Mouse (Mus musculus) lung, postnatal 14 days (tissue): ENCODE measurements around the gene Dnah9.

ENCODE experiments used
- DNase-seq: peaks from one replicate; pipeline ENCODE4 v3.0.0; 2021

Gene Dnah9

DNA sequence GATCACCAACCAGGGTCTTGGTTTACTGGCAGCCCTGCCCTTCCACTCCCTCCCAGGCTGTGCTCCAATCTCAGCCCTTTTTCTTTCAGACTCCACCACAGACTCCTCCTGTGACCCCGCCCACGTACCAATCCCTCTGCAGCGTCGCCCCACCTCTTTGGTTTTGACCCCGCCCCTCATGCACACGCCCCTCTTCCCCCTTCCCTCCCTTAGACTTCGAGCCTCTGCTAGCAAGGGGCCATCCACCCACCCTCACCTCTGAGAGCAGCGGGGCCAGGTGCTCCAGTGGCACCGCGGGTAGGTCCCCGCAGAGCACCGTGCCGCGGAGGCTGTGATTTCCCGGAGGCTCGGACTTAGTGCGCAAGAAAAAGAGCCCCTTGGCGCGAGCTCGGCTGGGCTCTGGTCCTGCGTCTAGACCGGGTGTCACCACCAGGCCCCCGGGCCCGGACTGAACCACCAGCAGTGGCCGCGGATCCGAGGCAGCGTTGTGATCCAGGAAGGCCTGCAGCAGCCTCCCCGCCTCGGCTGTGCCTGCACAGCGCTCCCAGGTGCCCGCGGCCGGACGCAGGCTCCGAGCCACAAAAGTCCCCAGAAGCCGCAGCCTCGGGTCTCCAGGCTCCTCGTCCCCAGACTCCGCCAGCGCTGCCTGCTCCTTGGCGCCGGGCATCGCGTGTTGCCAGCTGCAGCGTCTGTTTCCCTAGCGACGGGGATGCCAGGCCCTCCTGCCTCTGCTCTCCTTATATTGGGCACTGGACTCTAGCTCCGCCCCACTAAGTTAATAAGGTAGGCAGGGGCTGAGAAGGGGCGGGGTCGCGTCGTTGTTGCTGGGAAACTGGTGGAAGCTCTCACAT is at the start of gene Dnah9:
Gene Dnah9, minus strand, starts transcription at position 751 of the 851 bp plus-strand sequence.
- DNase-seq = peak; percentile 69

DNA sequence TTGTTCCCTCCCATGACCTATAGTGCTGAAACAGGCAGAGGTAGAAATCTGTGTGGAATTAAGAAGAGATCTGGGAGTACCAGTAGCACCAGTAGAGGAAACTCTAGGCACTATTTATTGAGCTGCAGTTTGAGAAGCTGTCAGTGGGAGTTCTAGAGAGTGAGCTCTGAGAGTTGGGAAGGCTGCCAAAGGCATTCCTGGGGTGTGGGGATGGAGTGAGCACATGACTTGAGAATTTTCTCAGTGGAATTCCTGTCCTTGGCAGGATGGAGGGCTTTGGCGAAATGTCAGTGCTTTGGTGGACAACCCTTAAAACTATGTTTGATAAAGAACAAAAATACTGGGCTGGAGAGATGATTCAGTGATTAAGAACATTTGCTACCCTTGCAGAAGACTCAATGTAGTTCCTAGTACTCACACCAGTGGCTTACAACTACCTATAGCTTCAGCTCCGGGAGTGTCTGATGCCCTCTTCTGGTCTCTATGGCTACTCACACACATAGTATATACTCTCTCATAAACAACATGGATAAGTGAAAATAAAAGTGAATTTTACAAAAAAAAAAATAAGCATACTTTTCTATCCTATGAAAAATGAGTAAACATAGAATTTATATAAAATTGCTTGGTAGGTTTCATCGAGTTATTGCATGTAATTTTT is 20.4 kb upstream of the Dnah9 start:
- peak; percentile 81 for DNase-seq

DNA sequence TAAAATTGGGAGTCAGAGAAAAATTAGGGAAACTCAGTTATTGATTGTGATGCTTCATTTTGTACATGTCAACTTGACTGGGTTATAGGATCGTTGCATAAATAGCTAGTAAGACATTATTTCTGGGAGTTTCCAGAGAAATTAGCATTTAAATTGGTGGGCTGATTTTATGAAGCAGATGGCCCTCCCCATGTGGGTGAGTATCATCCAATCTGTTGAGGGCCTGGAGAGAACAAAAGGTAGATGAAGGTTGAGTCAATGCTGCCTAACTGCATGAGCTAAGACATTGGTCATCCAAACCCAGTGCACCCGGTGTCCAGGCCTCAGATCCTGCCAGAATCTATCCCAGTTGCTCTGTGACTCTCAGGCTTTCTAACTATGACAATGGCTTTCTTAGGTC is 19.8 kb upstream of the Dnah9 start:
- DNase-seq = no peak

DNA sequence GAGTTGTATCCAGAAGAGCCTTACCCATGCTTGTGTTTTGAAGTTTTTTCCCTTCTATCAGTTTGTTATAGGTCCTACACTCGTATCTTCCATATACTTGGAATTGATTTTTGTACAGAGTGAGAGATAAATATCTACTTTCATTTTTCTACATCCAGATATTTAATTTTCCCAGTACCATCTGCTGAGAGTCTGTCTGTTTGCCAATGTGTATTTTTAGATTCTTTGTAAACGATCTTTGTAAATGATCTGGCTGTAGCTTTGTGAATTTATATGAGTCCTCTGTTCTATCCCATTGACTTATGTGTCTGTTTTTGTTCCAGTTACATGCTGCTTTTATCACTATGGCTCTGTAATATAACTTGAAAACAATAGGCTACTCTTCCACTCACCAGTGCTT is 9.4 kb upstream of the Dnah9 start:
- no peak for DNase-seq

DNA sequence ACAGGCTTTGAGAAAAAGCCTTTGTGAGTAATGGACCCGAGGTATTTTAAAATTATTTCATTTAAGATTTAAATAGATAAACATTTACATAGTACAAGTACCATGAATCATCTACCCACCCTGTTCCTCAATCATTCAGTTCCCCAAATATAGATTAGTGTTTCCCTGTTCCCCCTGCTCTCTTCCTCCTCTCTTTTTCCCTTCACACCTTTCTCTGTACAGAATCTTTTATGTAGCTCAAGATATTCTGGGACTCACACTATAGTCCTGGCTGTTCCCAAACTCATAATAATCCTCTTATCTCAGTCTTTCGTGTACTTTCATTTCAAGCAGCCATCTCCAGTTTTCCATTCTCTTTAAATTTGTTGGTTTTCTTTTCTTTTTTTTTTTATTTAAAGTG is 4.3 kb downstream of the Dnah9 start:
- DNase-seq = no peak

DNA sequence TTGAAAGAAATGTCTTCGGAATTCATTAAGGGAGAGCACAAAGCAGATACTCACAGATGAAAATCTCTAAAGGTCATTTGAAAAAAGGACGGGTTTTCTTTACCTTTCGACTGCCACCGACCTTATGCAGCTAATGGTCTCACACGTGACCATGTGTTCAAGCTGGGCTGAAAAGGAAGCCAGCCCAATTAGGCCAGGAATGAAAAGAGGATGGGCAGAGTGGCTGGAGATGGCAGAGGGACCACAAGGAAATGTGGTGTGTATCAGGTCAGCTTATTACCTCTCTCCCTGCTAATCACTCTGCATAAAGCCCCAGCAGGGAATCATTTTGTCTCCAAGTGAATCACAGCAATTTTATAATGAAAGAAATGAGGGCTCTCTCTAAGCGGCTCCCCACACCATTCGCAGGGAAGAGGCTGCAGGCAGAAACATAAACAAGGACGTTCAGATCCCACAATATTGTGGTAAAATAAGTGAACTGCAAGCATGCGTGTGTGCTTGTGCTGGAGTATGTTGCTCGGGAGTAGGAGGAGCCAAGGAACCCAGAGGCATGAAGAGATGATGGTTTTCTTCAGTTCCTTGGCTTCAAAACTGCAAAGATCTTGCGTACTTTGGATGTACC is 27.6 kb downstream of the Dnah9 start:
- DNase-seq = no peak

DNA sequence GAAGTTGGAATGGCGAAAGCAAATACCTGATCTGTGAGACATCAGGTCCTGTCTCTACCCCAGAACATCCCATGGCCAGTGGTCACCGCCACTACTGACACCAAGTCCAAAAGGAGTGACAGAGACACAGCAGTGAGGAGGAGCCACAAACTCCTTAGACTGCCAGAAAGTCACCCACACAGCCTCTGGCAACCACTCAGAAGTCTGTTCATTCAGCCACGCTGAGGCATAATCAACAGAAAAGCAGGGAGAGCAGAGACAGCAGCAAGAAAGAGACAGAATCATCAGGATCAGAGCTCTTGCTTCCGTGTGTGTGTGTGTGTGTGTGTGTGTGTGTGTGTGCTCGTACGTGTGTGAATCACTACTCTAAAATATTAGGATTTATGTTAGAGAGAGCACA is 33.5 kb downstream of the Dnah9 start:
- no peak for DNase-seq

DNA sequence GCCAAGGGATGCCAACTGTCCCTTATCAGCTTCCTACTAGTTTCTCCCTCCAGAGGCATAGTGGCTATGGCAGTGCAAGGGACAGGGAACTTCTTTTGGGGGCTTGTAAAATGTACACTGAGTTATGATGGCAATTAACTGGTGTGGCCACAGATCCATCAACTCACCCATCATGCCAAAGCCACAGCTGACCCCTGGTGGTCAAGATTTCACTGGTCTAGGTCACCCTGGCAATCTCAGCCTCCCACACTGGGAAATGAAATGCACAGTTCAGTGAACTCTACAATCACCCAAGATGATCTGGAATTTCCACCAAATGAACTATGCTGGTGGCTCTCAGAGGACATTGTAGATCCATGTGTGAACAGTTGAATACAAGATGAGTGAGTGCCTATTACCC is 42.2 kb downstream of the Dnah9 start:
- DNase-seq = no peak

DNA sequence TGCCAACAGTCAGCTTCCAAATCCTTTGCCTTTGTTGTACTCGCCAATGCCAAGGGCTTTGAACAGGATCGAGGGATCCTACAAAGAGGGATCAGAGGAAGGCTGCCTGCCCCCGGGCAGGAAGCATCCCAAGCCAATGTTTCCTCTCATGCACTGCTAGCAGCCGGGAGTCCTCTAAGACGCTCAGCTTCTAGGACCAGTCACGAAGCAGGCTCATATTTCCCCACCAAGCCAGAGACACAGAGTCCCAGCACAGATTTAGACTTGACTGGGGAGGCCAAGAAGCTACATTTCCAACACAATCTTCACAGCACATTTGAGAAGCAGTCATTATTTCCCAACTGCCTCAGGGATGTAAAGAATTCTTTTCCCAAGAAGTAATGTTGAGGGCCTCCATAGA is 43.9 kb downstream of the Dnah9 start:
- DNase-seq = peak; percentile 0

DNA sequence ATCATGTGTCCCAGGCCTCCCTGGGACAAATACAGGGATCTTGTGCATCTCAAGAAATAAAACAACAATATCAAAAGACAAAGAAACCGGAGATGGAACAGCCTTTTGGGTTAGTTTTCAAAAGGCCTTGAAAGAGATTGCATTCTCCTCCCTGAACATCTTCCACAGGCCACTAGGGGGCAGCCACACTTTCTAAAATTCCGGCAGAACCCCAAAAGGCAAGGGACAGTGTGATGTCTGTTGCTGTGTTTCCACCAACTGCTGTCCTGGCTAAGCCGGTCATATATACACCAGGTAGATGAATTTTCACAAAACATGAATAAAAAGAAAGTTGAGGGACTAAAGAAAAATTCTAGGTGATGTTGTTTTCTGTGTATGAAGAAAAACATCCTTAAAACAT is 46.3 kb downstream of the Dnah9 start:
- DNase-seq = peak; percentile 62

DNA sequence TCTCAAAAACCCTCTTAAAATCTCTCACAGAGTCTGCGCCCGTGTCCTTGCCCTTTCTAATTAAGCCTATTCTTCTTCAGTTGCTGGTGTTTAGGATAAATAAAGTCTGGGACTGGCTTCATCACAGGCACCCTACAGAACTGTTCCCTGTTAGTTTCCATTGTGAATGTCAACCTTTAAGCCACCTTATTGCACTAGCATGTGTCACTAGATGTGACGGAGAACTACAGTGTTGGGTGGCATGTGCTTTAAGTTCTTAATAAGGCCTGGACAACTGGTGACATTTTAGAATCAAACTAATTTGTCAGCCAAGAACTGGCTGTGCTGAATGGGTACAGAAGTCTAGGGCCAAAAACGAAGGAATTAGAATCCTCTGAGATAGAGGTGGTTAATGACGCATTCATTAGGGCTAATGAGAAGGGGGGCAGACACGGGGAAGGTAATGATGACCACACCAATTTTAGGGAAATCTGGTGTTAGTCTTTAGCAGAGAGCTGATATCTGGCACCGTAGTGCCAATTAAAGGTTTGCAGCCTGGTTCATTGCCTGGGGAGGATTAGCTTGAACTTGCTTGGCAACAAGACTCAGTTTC is 84.6 kb downstream of the Dnah9 start:
- no peak for DNase-seq

DNA sequence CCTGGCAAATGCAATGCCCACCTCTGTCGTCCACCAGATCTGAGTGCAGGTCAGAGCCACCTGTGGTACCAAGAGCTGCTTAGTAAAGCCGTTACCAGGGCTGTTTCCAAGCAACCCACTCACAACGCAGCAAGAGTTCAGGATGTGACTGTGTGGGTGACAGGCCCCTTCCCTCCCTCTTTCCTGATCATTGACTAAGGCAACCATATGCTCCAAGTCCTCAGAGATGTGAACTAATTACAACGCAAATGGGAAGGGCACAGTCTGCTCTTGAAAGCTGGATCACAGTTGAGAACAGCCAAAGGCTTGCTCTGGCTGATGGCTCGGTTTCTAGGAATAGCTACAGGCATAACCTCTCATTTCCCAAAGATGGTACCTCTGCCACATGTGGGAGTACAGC is 95.4 kb downstream of the Dnah9 start:
- DNase-seq = no peak

DNA sequence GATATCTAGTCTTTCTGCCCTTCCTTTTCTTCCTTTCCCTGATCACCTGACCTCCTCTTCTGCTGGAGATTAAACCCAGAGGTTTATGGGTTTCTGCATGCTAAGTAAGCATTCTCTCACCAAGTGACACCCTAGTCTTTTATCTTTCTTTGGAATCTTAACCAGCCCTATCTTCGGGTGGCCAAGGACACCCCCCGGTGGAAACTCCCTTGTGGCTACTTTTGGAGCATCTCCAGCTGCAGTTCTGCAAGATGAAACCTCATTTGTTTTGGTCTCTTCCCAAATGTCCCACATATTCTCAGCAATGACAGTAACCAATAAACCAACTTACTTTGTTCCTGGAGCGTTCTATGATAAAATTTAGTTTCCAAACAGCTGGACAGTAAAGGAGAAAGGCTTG is 109.4 kb downstream of the Dnah9 start:
- no peak for DNase-seq

DNA sequence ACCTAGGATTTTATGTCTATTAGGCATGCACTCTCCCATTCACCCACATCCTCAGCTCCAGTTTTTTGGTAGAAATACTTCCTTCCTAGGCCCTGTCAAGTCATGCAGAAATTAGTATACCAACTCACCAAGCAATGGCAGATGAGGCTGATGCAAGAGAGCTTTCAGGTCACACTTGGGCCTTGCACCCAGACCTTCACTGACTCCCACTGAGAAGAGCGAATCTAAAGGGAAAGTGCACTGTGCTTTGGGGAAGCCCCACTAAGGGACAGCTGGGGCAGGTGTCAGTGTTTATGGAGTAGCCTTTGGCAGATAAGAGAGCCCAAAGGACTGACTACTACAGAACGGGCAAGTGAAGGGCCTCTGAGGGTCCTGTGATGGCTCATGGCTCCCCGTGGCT is 117.1 kb downstream of the Dnah9 start:
- no peak for DNase-seq

DNA sequence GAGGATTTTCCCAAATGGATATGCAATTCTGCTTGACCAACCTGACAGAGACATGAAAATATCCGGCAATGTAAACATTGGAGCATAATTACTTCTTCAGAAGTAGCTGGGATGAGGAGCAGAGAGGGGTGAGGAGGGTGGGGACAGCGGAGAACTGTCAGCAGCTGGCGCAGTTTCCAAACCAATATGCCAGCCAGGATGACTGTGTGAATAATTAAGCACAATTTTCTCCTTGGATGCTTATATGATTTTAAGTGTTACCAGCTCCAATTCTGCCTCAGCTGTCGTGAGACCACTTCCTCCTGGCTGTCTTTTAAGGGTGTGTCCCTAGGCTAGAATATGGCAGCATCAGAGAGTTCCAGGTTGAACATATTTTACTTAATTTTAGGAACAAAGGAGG is 119.2 kb downstream of the Dnah9 start:
- no peak for DNase-seq

DNA sequence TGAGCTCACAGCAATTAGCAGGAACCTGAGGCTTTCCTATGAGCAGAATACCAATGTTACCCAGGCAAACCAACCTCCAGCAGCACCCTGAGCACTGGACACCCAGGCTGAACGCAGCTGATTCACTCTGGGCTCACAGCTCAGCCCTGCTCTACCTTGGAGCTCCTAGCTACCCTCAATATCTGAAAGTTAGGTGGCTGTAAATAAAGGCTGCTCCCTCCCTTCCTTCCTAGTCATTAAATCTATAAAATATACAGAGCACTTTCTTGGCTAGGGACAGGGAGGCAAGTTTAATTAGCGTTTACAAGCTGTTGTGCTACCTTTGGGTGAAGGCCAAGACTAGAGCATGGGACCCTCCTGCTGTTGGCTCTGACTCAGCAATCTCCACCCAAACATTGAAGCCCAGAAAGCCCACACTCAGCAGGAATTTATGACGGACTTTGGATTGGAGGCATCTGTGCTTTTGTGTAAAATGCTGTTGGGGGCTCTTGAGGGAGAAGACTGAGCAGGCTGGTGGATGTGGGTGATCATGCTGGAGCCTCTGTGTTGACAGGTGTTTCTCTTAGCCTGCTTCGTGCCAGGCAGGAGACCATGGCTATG is 121.7 kb downstream of the Dnah9 start:
- DNase-seq = no peak

DNA sequence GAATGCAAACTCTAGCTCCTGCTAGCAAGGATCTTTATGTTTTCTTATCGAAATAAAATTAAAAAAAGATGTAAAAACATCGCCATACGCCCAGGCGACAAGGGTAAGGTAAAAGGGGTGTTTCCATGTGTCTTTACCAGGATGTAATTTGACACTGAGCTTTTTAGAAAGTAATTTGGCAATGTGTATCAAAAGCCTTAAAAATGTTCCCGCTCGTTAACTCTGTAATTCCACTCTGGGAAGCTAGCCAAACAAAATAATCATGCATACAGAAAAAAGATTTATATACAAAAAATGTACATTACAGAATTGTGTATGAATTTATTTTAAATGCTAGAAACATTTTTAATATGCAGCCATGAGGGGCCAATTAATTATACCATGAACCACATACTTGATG is 124.7 kb downstream of the Dnah9 start:
- no peak for DNase-seq

DNA sequence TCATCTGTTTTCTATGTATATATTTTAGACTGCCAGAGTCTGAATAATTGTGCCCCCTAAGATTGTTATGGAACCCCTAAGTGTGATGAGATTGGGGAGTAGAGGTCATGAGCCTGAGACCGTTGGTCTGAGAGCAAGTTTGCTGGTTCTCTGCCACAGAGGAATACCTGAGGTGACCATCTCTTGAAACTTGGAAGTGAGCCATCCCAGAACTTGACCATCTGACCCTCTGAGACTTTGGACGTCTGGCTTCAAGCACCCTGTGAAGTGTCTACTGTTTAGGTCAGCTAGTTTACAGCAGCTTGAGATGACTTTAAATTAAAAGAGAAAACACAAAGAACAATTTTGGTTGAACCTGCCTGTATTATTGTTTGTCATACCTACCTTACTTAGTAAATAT is 125.8 kb downstream of the Dnah9 start:
- DNase-seq = peak; percentile 1

DNA sequence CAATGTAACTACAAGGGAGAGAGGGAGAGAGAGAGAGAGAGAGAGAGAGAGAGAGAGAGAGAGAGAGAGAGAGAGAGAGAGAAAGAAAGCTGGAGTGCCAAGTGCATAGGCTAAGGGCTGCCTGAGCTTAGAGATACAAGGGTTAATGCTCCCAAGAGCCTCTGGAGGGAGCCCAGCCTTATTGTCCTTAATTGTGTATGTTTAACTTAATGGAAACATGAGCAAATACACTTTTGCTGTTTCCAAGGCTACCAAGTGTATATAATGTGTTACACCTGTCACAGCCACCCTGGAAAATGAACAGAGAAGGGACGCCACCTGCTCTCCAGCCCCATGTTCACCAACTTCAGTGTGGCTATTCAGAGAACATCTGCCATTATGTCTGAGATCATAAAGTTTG is 142.6 kb downstream of the Dnah9 start:
- DNase-seq = no peak

DNA sequence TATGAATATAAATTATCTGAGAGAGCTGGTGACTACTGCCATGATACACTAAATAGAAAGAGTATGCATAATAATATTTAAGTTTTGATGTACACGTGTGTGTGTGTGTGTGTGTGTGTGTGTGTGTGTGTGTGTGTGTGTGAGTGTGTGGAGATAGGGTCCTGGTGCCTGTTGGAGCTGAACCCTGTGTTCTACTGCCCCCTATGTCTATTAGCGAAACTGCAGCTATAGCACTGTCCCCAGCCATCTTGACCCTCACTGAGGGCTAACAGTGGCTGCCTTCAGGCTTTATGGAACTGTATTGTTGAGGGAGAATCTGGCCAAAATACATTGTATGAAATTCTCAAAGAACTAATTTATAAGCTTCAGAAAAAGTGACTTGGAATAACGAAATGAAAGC is 192.5 kb downstream of the Dnah9 start:
- DNase-seq = no peak

DNA sequence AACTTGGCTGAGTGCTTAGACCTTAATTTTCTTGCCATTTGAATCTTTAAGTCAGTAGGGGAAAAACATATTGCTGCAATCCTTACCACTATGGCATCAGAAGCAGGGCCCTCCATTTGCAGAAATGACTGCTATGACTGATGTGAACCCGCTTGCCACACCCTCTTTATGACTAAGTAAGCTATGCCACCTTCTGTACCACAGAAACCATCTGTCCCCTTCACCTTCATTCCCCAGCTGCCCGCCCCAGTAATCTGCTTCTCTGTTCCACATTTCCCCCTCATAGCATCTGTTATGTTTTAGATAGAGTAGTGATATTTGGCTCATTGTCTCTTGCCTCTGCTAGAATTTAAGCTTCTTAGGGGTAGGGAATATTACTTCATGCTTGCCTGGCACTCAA is 237.6 kb downstream of the Dnah9 start:
- DNase-seq = no peak

DNA sequence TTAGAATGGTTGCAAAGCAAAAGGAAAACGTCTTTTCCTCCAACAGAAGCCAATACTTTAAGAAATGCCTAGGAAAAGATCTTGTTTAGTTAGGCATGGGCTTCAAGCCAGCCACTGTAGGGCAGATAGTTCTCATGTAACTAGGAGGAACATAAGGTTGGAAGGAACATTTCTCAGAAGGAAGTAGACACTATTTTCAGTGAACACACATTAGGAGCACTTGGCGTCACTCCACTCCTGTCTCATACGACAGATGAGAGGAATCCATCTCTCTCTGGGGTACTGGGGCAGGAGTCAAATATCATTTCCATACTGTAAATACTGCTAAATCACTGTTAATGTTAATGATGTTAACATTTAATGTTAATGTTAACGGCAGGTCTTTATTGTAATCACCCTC is 238.0 kb downstream of the Dnah9 start:
- no peak for DNase-seq

DNA sequence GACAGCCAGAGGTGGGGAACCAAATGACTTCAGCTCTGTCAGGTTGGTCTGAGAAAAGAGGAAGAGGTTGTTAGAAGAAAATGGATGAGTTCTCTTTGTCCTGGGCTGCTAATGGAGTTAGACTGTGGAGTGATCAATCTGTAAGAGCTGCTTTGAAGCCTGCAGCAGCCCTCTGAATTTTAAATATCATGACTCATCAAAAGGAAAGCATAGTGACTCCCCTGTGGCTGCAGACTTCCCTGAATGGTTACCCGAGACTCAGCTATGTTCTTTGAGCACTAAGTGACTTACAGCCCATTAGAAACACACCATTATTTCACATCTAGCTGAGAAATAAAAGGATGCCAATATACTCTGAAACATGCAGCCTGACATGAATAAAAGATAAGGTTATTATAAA is 240.4 kb downstream of the Dnah9 start:
- no peak for DNase-seq
